Mouse (Mus musculus) kidney, adult 2 months (tissue): Measurements from ENCODE around the gene Gm10644. TPM values are rescaled to one million over a fixed set of nuclear protein-coding genes. Genes with fewer than 3 reads are reported as not detected.

ENCODE experiments used
- DNase-seq: peaks from one replicate; pipeline ENCODE4 v3.0.0; 2021
- H3K27ac ChIP-seq: fragments of 200-500 bp; 2 replicates; pipeline ENCODE4 v1.5.1; 2012; ENCODE audit warnings: low read depth, low read length, control low read depth, inconsistent platforms; ENCODE audit not compliant: insufficient read depth
- H3K27me3 ChIP-seq: fragments of 200-500 bp; replicated peaks from 2 replicates; pipeline ENCODE4 v1.6.1; 2012; ENCODE audit warnings: mild to moderate bottlenecking, moderate library complexity, low read length, inconsistent platforms; ENCODE audit not compliant: control insufficient read depth, insufficient read depth
- H3K36me3 ChIP-seq: fragments of 200-500 bp; 2 replicates; pipeline ENCODE4 v1.6.1; 2012; ENCODE audit warnings: mild to moderate bottlenecking, moderate library complexity, low read length, inconsistent platforms; ENCODE audit not compliant: control insufficient read depth, insufficient read depth
- H3K4me1 ChIP-seq: fragments of 200-500 bp; 2 replicates; pipeline ENCODE4 v1.6.1; 2011; ENCODE audit warnings: low read length; ENCODE audit not compliant: control insufficient read depth, insufficient read depth
- H3K4me3 ChIP-seq: fragments of 200-500 bp; 2 replicates; pipeline ENCODE4 v1.5.1; 2011; ENCODE audit warnings: mild to moderate bottlenecking, low read depth, low read length, control low read depth; ENCODE audit not compliant: insufficient read depth
- CTCF ChIP-seq: fragments of 200-500 bp; conservative IDR thresholded peaks from 2 replicates; pipeline ENCODE4 v1.5.1; 2011; ENCODE audit warnings: low read depth, mild to moderate bottlenecking, control low read depth, low read length, moderate library complexity, mixed read lengths; ENCODE audit not compliant: insufficient read depth, insufficient read length
- POLR2A ChIP-seq: fragments of 200-500 bp; IDR thresholded peaks from one replicate; pipeline ENCODE4 v1.6.1; 2011; ENCODE audit warnings: low read depth, low read length, control low read depth
- WGBS: fragments of 180-500 bp; shearing (Covaris S2); methylation state at CpG from one replicate; pipeline ENCODE4 v1.1.7; 2018; 5-methylcytosine and 5-hydroxymethylcytosine counted together
- polyA plus RNA-seq: library from polyadenylated mRNA; depleted of rRNA; stranded (reverse); fragments of >200 nt; gene quantifications from 2 replicates; pipeline ENCODE4 v1.2.3, GENCODE M21; 2012

The Gm10644 gene
- polyA plus RNA-seq, 1 experiment: 2.7 TPM

DNA sequence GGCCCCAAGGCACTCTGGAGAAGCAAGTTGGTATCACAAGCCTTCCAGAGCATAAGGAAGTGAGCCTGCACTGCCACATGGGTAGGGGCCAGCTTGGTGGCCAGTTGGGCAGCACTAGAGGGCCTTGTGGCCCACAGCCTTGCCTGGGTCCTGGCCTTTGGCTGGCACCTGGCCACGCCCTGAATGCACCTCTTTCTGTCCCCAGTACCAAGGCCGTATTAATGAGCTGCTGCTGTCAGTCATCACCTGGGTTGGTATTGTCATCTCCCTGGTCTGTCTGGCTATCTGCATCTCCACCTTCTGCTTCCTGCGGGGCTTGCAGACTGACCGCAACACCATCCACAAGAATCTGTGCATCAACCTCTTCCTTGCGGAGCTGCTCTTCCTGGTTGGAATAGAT lies 20.8 kb downstream of the Gm10644 start:
- no peaks in the 10 kb centered on the region for H3K27me3 ChIP-seq
- H3K4me3 ChIP-seq: no peak overlapping the region
- no peak overlapping the region for H3K27ac ChIP-seq
- no peak for TF ChIP-seq POLR2A
- no peak for TF ChIP-seq CTCF
- H3K36me3 ChIP-seq: no peaks in the 10 kb centered on the region; the same call in 1 of the 2 replicates
- no peak for DNase-seq
- no peaks in the 10 kb centered on the region for H3K4me1 ChIP-seq
- 85% methylated on average over 5 of the region's 5 CpGs for WGBS

DNA sequence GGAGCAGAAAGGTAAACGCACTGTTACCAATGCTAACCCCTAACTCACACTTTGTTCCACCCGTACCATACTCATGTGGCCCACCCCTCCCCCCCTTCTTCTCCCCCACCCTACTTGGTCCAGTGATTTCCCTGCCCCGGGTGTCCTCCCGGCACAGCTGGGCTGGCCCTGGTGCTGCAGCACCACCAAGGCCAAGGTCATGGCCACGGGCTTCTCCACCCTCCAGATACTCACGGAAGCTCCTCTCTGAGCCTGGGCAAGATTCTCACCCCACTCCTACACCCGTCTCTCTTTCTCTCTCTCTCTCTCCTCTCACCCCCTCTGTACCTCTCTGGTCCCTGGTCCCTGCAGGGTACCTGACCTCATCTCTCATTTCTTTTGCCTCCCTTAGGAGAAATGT lies 28.7 kb downstream of the Gm10644 start:
- no peaks in the 10 kb centered on the region for H3K36me3 ChIP-seq
- no peak overlapping the region for H3K27ac ChIP-seq
- TF ChIP-seq POLR2A: no peak
- no peak for TF ChIP-seq CTCF
- H3K27me3 ChIP-seq: no peaks in the 10 kb centered on the region
- peak; percentile 31 for DNase-seq
- 31% methylated on average over 7 of the region's 7 CpGs for WGBS
- peaks cover 17% of the 10 kb centered on the region for H3K4me1 ChIP-seq
- H3K4me3 ChIP-seq: no peak overlapping the region

GRCm38 (mm10) chr8:83924585-83924984 lies 30.4 kb downstream of the Gm10644 start:
- Histone ChIP-seq H3K27me3 (no peaks in the 10 kb centered on the region), H3K36me3 (no peaks in the 10 kb centered on the region), H3K27ac (peak overlapping the region; percentile 76), H3K4me3 (no peak overlapping the region), H3K4me1 (peaks cover 17% of the 10 kb centered on the region)
- DNase-seq: peak; percentile 81
- no peak for TF ChIP-seq POLR2A
- no peak for TF ChIP-seq CTCF
- 73% methylated on average over 5 of the region's 5 CpGs for WGBS

DNA sequence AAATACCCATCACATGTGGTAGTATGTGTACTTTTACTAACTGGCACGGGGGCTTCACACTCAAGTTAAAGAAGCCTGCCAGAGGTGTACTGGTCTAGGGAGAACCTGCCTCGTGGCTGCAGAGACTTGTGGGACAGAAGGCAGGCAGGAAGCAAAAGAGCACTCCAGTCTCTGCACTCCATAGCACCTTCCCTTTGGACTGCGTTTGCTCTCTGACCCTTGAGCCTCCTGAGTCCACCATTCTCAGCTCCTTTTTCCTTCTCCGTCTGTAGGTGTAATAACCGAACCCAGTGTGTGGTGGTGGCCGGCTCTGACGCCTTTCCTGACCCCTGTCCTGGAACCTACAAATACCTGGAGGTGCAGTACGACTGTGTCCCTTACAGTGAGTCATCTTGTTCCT lies 32.3 kb downstream of the Gm10644 start:
- Histone ChIP-seq H3K4me3 (no peak overlapping the region), H3K27me3 (no peaks in the 10 kb centered on the region), H3K4me1 (peaks cover 17% of the 10 kb centered on the region), H3K36me3 (no peaks in the 10 kb centered on the region), H3K27ac (peak overlapping the region; percentile 34; the same call in 1 of the 2 replicates)
- TF ChIP-seq POLR2A (no peak), CTCF (no peak)
- peak; percentile 59 for DNase-seq
- WGBS: 66% methylated on average over 8 of the region's 8 CpGs

DNA sequence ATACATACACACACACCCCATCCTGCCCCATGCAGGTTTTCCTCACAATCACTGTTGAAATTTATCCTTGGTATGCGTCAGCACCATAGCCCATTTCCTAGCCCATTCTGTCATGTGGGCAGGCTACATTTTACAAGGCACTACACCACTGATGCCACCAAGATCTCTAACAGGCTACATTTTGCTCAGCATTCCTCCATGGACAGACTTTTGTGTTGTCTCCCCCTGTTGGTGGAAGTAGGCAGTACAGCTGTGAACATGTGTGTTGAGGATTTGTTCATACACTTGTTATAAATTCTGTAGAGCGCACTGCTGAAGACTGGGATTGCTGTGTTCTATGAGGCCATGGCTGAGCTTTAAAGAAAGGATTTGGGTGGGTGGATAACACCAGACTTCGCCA lies 33.4 kb downstream of the Gm10644 start:
- no peak overlapping the region for H3K27ac ChIP-seq
- H3K4me3 ChIP-seq: no peak overlapping the region
- no peaks in the 10 kb centered on the region for H3K36me3 ChIP-seq
- WGBS: 78% methylated on average over 3 of the region's 3 CpGs
- H3K27me3 ChIP-seq: no peaks in the 10 kb centered on the region
- TF ChIP-seq CTCF (peak; percentile 61), POLR2A (no peak)
- DNase-seq: peak; percentile 78
- H3K4me1 ChIP-seq: peaks cover 17% of the 10 kb centered on the region

GRCm38 (mm10) chr8:83917566-83917965 lies 37.4 kb downstream of the Gm10644 start:
- Histone ChIP-seq H3K27ac (no peak overlapping the region), H3K36me3 (no peaks in the 10 kb centered on the region), H3K4me1 (no peaks in the 10 kb centered on the region), H3K4me3 (no peak overlapping the region), H3K27me3 (no peaks in the 10 kb centered on the region)
- TF ChIP-seq POLR2A (no peak), CTCF (no peak)
- 79% methylated on average over 6 of the region's 6 CpGs for WGBS
- DNase-seq: no peak

- no peak overlapping the region for H3K4me3 ChIP-seq
- TF ChIP-seq POLR2A (no peak), CTCF (no peak)
- H3K27ac ChIP-seq: no peak overlapping the region
- 72% methylated on average over 5 of the region's 5 CpGs for WGBS
- H3K4me1 ChIP-seq: no peaks in the 10 kb centered on the region
- no peaks in the 10 kb centered on the region for H3K36me3 ChIP-seq
- no peaks in the 10 kb centered on the region for H3K27me3 ChIP-seq
- no peak for DNase-seq
Measured at GRCm38 (mm10) chr8:83916015-83916414, 39.0 kb downstream of the Gm10644 start.

- H3K27me3 ChIP-seq: no peaks in the 10 kb centered on the region
- H3K36me3 ChIP-seq: no peaks in the 10 kb centered on the region
- H3K4me3 ChIP-seq: no peak overlapping the region
- no peak for TF ChIP-seq POLR2A
- TF ChIP-seq CTCF: no peak
- whole genome bisulfite sequencing: 64% methylated on average over 5 of the region's 5 CpGs
- H3K27ac ChIP-seq: no peak overlapping the region
- no peaks in the 10 kb centered on the region for H3K4me1 ChIP-seq
- peak; percentile 38 for DNase-seq
Measured at GRCm38 (mm10) chr8:83914860-83915259, 40.1 kb downstream of the Gm10644 start.
